Mouse (Mus musculus): ENCODE results near the gene Rbm6. TPM values are rescaled to one million over a fixed set of nuclear protein-coding genes. Genes with fewer than 3 reads are reported as not detected.
A peak's percentile ranks its signal among the peaks of the same experiment; 100 is the strongest.

Rbm6 gene
- polyA plus RNA-seq, 1 experiment from 2014 or later: 67.1 TPM

GRCm38 (mm10) chr9:107858343-107858742 is 14.7 kb downstream of the Rbm6 start:
- DNase-seq (ENCODE audit: low spot score): no peak
- peaks cover 37% of the 10 kb centered on the region for H3K36me3 ChIP-seq
- WGBS: 93% methylated on average over 3 of the region's 3 CpGs
- H3K27ac ChIP-seq: no peak overlapping the region
- H3K9me3 ChIP-seq: no peaks in the 10 kb centered on the region
- no peak overlapping the region for H3K4me3 ChIP-seq
- no peaks in the 10 kb centered on the region for H3K4me1 ChIP-seq
- H3K27me3 ChIP-seq (ENCODE audit: insufficient read depth, poor library complexity, severe bottlenecking): no peaks in the 10 kb centered on the region

GRCm38 (mm10) chr9:107848922-107849321 is 24.1 kb downstream of the Rbm6 start:
- H3K9me3 ChIP-seq: no peaks in the 10 kb centered on the region
- no peaks in the 10 kb centered on the region for H3K27me3 ChIP-seq (ENCODE audit: insufficient read depth, poor library complexity, severe bottlenecking)
- no peak for DNase-seq (ENCODE audit: low spot score)
- H3K4me1 ChIP-seq: no peaks in the 10 kb centered on the region
- no peak overlapping the region for H3K4me3 ChIP-seq
- H3K27ac ChIP-seq: no peak overlapping the region
- WGBS: 94% methylated on average over 7 of the region's 7 CpGs
- peaks cover 74% of the 10 kb centered on the region for H3K36me3 ChIP-seq

- DNase-seq (ENCODE audit: low spot score): no peak
- Histone ChIP-seq H3K4me3 (no peak overlapping the region), H3K36me3 (peaks cover 59% of the 10 kb centered on the region), H3K27ac (no peak overlapping the region), H3K4me1 (no peaks in the 10 kb centered on the region), H3K9me3 (no peaks in the 10 kb centered on the region), H3K27me3 (ENCODE audit: insufficient read depth, poor library complexity, severe bottlenecking) (no peaks in the 10 kb centered on the region)
- WGBS: 86% methylated on average over 2 of the region's 2 CpGs
Observed at GRCm38 (mm10) chr9:107842709-107843108, 30.3 kb downstream of the Rbm6 start.

- 96% methylated on average over 1 of the region's 1 CpGs for WGBS
- Histone ChIP-seq H3K4me1 (no peaks in the 10 kb centered on the region), H3K27me3 (ENCODE audit: insufficient read depth, poor library complexity, severe bottlenecking) (no peaks in the 10 kb centered on the region), H3K27ac (no peak overlapping the region), H3K4me3 (no peak overlapping the region), H3K36me3 (peaks cover 43% of the 10 kb centered on the region), H3K9me3 (no peaks in the 10 kb centered on the region)
- DNase-seq (ENCODE audit: low spot score): no peak
Observed at GRCm38 (mm10) chr9:107838869-107839268, 34.2 kb downstream of the Rbm6 start.

GRCm38 (mm10) chr9:107833826-107834225 is 39.2 kb downstream of the Rbm6 start:
- Histone ChIP-seq H3K4me3 (no peak overlapping the region), H3K27ac (no peak overlapping the region), H3K36me3 (peaks cover 56% of the 10 kb centered on the region), H3K27me3 (ENCODE audit: insufficient read depth, poor library complexity, severe bottlenecking) (no peaks in the 10 kb centered on the region), H3K9me3 (no peaks in the 10 kb centered on the region), H3K4me1 (no peaks in the 10 kb centered on the region)
- DNase-seq (ENCODE audit: low spot score): no peak
- WGBS: 78% methylated on average over 3 of the region's 3 CpGs

GRCm38 (mm10) chr9:107831765-107832164 is 41.3 kb downstream of the Rbm6 start:
- Histone ChIP-seq H3K27ac (no peak overlapping the region), H3K9me3 (no peaks in the 10 kb centered on the region), H3K4me3 (no peak overlapping the region), H3K27me3 (ENCODE audit: insufficient read depth, poor library complexity, severe bottlenecking) (no peaks in the 10 kb centered on the region), H3K4me1 (no peaks in the 10 kb centered on the region), H3K36me3 (peaks cover 55% of the 10 kb centered on the region)
- DNase-seq (ENCODE audit: low spot score): no peak

- DNase-seq (ENCODE audit: low spot score): no peak
- H3K9me3 ChIP-seq: no peaks in the 10 kb centered on the region
- H3K27ac ChIP-seq: no peak overlapping the region
- H3K36me3 ChIP-seq: peaks cover 60% of the 10 kb centered on the region
- 69% methylated on average over 1 of the region's 1 CpGs for WGBS
- no peaks in the 10 kb centered on the region for H3K27me3 ChIP-seq (ENCODE audit: insufficient read depth, poor library complexity, severe bottlenecking)
- no peaks in the 10 kb centered on the region for H3K4me1 ChIP-seq
- no peak overlapping the region for H3K4me3 ChIP-seq
Observed at GRCm38 (mm10) chr9:107812132-107812531, 60.9 kb downstream of the Rbm6 start.

GRCm38 (mm10) chr9:107810985-107811384 is 62.1 kb downstream of the Rbm6 start:
- no peaks in the 10 kb centered on the region for H3K27me3 ChIP-seq (ENCODE audit: insufficient read depth, poor library complexity, severe bottlenecking)
- H3K27ac ChIP-seq: no peak overlapping the region
- no peak for DNase-seq (ENCODE audit: low spot score)
- no peaks in the 10 kb centered on the region for H3K4me1 ChIP-seq
- no peaks in the 10 kb centered on the region for H3K9me3 ChIP-seq
- H3K36me3 ChIP-seq: peaks cover 50% of the 10 kb centered on the region
- 89% methylated on average over 2 of the region's 2 CpGs for WGBS
- no peak overlapping the region for H3K4me3 ChIP-seq

- WGBS: 45% methylated on average over 6 of the region's 6 CpGs
- Histone ChIP-seq H3K27me3 (ENCODE audit: insufficient read depth, poor library complexity, severe bottlenecking) (no peaks in the 10 kb centered on the region), H3K36me3 (peaks cover 72% of the 10 kb centered on the region), H3K9me3 (no peaks in the 10 kb centered on the region), H3K27ac (no peak overlapping the region), H3K4me3 (no peak overlapping the region), H3K4me1 (no peaks in the 10 kb centered on the region)
- DNase-seq (ENCODE audit: low spot score): no peak
Observed at GRCm38 (mm10) chr9:107791714-107792113, 81.3 kb downstream of the Rbm6 start.

GRCm38 (mm10) chr9:107782536-107783203 is 90.4 kb downstream of the Rbm6 start:
- no peaks in the 10 kb centered on the region for H3K9me3 ChIP-seq
- no peaks in the 10 kb centered on the region for H3K4me1 ChIP-seq
- DNase-seq (ENCODE audit: low spot score): no peak
- WGBS: 89% methylated on average over 11 of the region's 11 CpGs
- no peak overlapping the region for H3K4me3 ChIP-seq
- no peaks in the 10 kb centered on the region for H3K27me3 ChIP-seq (ENCODE audit: insufficient read depth, poor library complexity, severe bottlenecking)
- no peak overlapping the region for H3K27ac ChIP-seq
- peaks cover 91% of the 10 kb centered on the region for H3K36me3 ChIP-seq

- DNase-seq (ENCODE audit: low spot score): no peak
- peaks cover 86% of the 10 kb centered on the region for H3K36me3 ChIP-seq
Observed at GRCm38 (mm10) chr9:107776809-107777208, 96.2 kb downstream of the Rbm6 start.

GRCm38 (mm10) chr9:107774411-107774810 is 98.6 kb downstream of the Rbm6 start:
- Histone ChIP-seq H3K9me3 (no peaks in the 10 kb centered on the region), H3K4me1 (peaks cover 5% of the 10 kb centered on the region), H3K27me3 (ENCODE audit: insufficient read depth, poor library complexity, severe bottlenecking) (no peaks in the 10 kb centered on the region), H3K36me3 (peaks cover 62% of the 10 kb centered on the region), H3K4me3 (no peak overlapping the region), H3K27ac (no peak overlapping the region)
- no peak for DNase-seq (ENCODE audit: low spot score)
- 91% methylated on average over 3 of the region's 3 CpGs for WGBS

More at GRCm38 (mm10) chr9:107776809-107777208, 96.2 kb downstream of the Rbm6 start:
- H3K4me1 ChIP-seq: no peaks in the 10 kb centered on the region
- H3K27ac ChIP-seq: no peak overlapping the region
- no peaks in the 10 kb centered on the region for H3K27me3 ChIP-seq (ENCODE audit: insufficient read depth, poor library complexity, severe bottlenecking)
- no peak overlapping the region for H3K4me3 ChIP-seq
- no peaks in the 10 kb centered on the region for H3K9me3 ChIP-seq

- 60% methylated on average over 2 of the region's 2 CpGs for WGBS
- Histone ChIP-seq H3K4me1 (peaks cover 10% of the 10 kb centered on the region), H3K9me3 (no peaks in the 10 kb centered on the region), H3K4me3 (no peak overlapping the region), H3K27me3 (ENCODE audit: insufficient read depth, poor library complexity, severe bottlenecking) (no peaks in the 10 kb centered on the region), H3K36me3 (peaks cover 69% of the 10 kb centered on the region), H3K27ac (peak overlapping the region; percentile 99; the same call in 1 of the 2 replicates)
- DNase-seq (ENCODE audit: low spot score): no peak
Observed at GRCm38 (mm10) chr9:107771782-107772181, 101.3 kb downstream of the Rbm6 start.
